Mouse (Mus musculus) CD4-positive, CD25-positive, alpha-beta regulatory T cell, adult 2 months (primary cell): ENCODE results near the gene Otud1.
A peak's percentile ranks its signal among the peaks of the same experiment; 100 is the strongest.

ENCODE experiments used
- DNase-seq: peaks from one replicate; pipeline ENCODE4 v3.0.0-alpha.2; 2012; ENCODE audit warnings: low read depth, low spot score

The Otud1 gene

GRCm38 (mm10) chr2:19670851-19671688 lies 13.5 kb downstream of the Otud1 start:
- no peak for DNase-seq

GRCm38 (mm10) chr2:19682997-19683396 lies 25.4 kb downstream of the Otud1 start:
- DNase-seq: peak; percentile 73

GRCm38 (mm10) chr2:19685489-19686147 lies 28.1 kb downstream of the Otud1 start:
- no peak for DNase-seq

GRCm38 (mm10) chr2:19690094-19690493 lies 32.5 kb downstream of the Otud1 start:
- no peak for DNase-seq

- no peak for DNase-seq
Observed at GRCm38 (mm10) chr2:19699573-19700295, 42.2 kb downstream of the Otud1 start.

GRCm38 (mm10) chr2:19701386-19701785 lies 43.8 kb downstream of the Otud1 start:
- no peak for DNase-seq

GRCm38 (mm10) chr2:19703020-19703613 lies 45.6 kb downstream of the Otud1 start:
- DNase-seq: no peak

GRCm38 (mm10) chr2:19703670-19704069 lies 46.1 kb downstream of the Otud1 start:
- DNase-seq: no peak

GRCm38 (mm10) chr2:19704272-19704671 lies 46.7 kb downstream of the Otud1 start:
- DNase-seq: no peak

GRCm38 (mm10) chr2:19706886-19707285 lies 49.3 kb downstream of the Otud1 start:
- DNase-seq: no peak
